Mouse (Mus musculus) spleen, postnatal 14 days (tissue): ENCODE measurements around the gene Keap1.
"Not testable (repeated sequence)": the region's sequence is repeated elsewhere in the genome, so short reads cannot be mapped to it uniquely, and the experiment has no call there.

Experiments
- DNase-seq, 2 experiments: peaks; one replicate each; pipeline ENCODE4 v3.0.0; 2021 to 2022; ENCODE audit warnings: low spot score in 2 of 2

Gene Keap1

DNA sequence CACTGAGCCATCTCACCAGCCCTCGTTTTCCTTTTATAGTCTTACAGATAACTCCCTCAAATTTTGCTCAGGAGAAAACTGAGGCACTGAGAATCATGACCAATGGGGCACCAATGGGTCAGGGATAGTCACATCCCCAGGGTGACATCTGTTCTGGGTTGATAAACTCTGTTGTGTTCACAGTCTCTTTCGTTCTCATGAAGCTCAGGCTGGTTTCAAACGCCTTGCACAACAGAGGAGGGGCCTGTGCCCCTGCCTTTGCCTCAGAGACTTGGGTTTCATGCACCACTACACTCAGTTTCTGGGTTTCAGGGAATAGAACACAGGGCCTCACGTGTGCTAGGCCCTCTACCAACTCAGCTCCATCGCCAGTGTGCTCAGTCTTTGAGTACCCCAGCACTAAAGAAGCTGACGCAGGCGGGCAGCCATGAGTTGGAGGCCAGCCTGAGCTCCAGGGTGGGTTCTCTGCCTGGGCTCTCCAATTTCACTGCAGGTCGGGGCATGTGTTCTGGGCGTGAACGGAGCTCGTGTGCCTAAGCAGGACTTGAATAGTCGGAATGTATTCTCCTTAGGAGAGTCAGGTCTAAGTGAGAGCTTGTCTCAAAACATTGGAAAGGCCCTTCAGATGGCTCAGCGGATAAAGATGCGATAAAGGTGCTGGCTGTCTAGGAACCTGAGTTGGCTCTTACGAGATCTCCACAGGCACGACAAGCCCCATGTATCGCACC lies 25.3 kb upstream of the Keap1 start:
- DNase-seq, result no peak

- no peak for DNase-seq
These were observed 22.7 kb upstream of the Keap1 start for GRCm38 (mm10) chr9:21261831-21262230.

- no peak for DNase-seq
These were observed 21.4 kb upstream of the Keap1 start for GRCm38 (mm10) chr9:21260491-21261040.

DNA sequence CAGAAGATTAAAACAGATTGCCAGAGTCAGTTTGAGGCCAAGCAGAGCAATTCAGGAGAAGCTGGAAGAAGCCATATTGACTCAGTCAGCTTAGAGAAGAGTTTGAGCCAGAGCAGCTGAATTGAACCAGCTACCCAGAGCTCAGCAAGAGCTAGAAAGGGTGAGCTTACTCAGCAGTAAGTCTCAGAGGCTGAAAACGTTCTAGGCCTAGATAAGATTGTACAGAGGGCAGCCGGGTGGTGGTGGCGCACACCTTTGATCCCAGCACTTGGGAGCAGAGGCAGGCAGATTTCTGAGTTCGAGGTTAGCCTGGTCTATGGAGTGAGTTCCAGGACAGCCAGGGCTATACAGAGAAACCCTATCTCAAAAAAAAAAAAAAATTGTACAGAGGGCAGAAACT lies 17.2 kb upstream of the Keap1 start:
- DNase-seq, result not testable (repeated sequence)

DNA sequence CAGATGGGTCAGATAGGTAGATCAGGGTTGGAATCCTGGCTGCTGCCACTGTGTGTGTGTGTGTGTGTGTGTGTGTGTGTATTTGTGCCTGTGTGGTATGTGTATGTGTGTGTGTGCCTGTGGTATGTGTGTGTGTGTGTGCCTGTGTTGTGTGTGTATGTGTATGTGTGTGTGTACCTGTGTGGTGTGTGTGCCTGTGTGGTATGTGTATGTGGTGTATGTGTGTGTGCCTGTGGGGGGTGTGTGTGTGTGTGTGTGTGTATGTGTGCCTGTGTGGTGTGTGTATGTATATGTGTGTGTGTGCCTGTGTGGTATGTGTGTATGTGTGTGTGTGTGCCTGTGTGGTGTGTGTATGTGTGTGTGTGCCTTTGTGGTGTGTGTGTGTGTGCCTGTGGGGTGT lies 15.5 kb upstream of the Keap1 start:
- no peak for DNase-seq

GRCm38 (mm10) chr9:21251116-21251735 lies 12.1 kb upstream of the Keap1 start:
- DNase-seq, result no peak

GRCm38 (mm10) chr9:21250509-21250908 lies 11.3 kb upstream of the Keap1 start:
- no peak for DNase-seq

GRCm38 (mm10) chr9:21249629-21250508 lies 10.7 kb upstream of the Keap1 start:
- no peak for DNase-seq

GRCm38 (mm10) chr9:21248326-21248725 lies 9.2 kb upstream of the Keap1 start, which contains the start of gene S1pr5:
Gene S1pr5 (minus strand): TSS chr9:21248443.
- DNase-seq, result no peak

DNA sequence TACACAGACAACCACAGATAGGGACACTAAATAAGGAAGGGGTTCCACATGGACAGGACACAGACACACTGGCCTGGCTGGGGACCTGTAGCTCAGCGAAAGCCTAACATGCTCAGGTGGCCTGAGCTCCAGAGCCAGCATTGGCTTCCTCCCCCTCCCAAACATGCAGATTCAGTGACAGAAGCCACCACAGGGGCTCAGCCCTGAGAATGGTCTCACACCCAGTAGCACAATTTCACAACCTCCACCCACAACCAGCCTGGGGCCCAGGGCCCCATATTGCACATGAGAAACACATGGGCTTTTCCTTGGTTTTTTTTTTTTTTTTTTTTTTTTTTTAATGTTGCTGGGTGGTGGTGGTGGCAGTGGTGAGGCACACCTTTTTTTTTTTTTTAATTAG lies 7.2 kb upstream of the Keap1 start:
- DNase-seq, result no peak

GRCm38 (mm10) chr9:21245113-21245487 lies 5.9 kb upstream of the Keap1 start:
- no peak for DNase-seq

GRCm38 (mm10) chr9:21244428-21245112 lies 5.4 kb upstream of the Keap1 start:
- no peak for DNase-seq

- DNase-seq, result no peak
These were observed 4.8 kb upstream of the Keap1 start for GRCm38 (mm10) chr9:21243826-21244427.

DNA sequence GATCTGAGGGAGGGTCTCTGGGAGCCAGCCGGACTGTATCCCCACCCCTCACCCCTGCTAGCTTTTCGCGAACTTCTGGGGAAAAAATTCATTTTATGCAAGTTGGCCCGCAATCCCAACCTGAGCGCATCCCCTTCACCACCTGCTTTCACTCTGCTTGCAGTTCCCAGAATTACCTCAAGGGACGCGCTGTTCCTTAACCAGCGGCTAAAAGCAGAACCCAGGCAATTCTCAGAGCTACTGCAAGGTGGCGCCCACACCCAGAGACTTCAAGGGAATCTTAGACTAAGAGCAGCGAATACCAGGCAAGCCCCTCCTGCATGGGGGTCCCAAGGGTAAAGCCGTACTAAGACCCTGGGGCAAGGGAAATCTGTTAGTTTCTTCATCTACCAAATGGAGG lies 2.2 kb upstream of the Keap1 start:
- peak; percentile 76 to 86 for DNase-seq

- DNase-seq, result no peak
These were observed 296 bp upstream of the Keap1 start for GRCm38 (mm10) chr9:21239465-21239848.

GRCm38 (mm10) chr9:21238004-21238732 lies 993 bp downstream of the Keap1 start:
- no peak for DNase-seq

- peak; percentile 42 to 52 for DNase-seq
These were observed 1.7 kb downstream of the Keap1 start for GRCm38 (mm10) chr9:21237368-21238003.

DNA sequence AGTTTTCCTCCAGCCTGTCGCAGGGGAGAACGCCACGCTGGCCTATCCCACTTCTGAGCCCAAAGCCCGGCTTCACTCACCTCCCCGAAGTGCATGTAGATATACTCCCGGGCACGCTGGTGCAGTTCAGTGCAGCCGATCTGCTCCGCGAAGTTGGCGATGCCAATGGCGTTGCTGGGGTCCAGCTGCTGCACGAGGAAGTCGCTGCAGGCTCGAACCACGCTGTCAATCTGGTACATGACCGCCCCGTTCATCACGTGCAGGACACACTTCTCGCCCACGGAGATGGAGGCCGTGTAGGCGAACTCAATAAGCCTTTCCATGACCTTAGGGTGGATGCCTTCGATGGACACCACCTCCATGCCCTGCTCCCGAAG lies 2.2 kb downstream of the Keap1 start:
- no peak for DNase-seq

DNA sequence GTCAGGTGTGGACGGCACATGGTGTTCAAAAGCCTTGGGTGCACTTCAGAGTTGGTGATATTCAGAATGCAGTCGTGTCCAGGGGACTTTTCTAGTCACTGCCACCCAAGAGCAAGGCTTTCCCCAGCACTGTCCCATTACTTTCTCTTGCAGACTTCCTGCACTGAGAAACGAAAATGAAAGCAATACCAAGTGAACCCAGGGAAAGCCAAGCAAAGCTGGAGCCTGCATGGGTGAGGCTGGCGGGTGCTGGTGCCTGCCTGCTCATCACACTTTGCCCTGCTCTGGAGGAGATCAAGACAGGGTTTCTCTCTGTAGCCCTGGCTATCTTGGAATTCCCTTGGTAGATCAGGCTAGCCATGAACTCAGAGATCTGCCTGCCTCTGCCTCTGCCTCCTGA lies 3.8 kb downstream of the Keap1 start:
- DNase-seq, result no peak

DNA sequence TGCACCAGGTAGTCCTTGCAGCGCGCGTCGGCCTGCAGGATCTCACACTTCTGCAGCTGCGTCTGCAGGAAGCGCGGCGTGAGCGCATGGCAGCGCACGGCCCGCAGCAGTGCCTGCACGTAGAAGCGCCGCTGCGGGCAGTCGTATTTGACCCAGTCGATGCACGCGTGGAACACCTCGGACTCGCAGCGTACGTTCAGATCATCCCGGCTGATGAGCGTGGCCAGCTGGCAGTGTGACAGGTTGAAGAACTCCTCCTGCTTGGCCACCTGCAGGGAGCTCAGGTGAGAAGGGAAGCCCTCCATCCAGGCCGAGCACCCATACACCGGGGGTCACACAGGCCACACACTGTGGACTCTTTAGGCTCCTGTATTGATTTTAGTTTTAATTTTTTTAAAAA lies 5.4 kb downstream of the Keap1 start:
- DNase-seq, result no peak
